Mouse (Mus musculus) olfactory bulb, adult 2 months (tissue): ENCODE results near the gene Arhgef40.

Source experiments
- CTCF ChIP-seq: fragments of 200-500 bp; IDR thresholded peaks from 2 replicates; pipeline ENCODE4 v1.5.1; 2012; ENCODE audit warnings: low read depth, mild to moderate bottlenecking, low read length, moderate library complexity; ENCODE audit not compliant: insufficient read depth
- POLR2A ChIP-seq: fragments of 200-500 bp; IDR thresholded peaks from 2 replicates; pipeline ENCODE4 v1.6.1; 2012; ENCODE audit warnings: mild to moderate bottlenecking, low read depth, low read length, moderate library complexity; ENCODE audit not compliant: insufficient read depth

- TF ChIP-seq CTCF (no peak), POLR2A (no peak)
Observed at GRCm38 (mm10) chr14:51979252-51979651, 5.3 kb upstream of the Arhgef40 start.
